Mouse (Mus musculus): Measurements from ENCODE around the gene Msh4. TPM values are rescaled to one million over a fixed set of nuclear protein-coding genes. Genes with fewer than 3 reads are reported as not detected.

The Msh4 gene
- polyA plus RNA-seq, 1 experiment from 2014 or later, result 0.11 TPM

GRCm38 (mm10) chr3:153818723-153819122 is 87.2 kb downstream of the Msh4 start:
- DNase-seq (ENCODE audit: low spot score), result no peak

GRCm38 (mm10) chr3:153817376-153817890 is 88.5 kb downstream of the Msh4 start:
- no peak for DNase-seq (ENCODE audit: low spot score)
- no peaks in the 10 kb centered on the region for H3K36me3 ChIP-seq (ENCODE audit: control insufficient read depth, insufficient read depth, low read length)
- no peak for ATAC-seq (replicated peaks; ENCODE audit: low FRiP score)
- no peak overlapping the region for H3K4me3 ChIP-seq (ENCODE audit: low read depth, low read length)
- no peak overlapping the region for H3K4me2 ChIP-seq (ENCODE audit: low read depth, low read length, severe bottlenecking)
- no peaks in the 10 kb centered on the region for H3K4me1 ChIP-seq (replicated peaks; ENCODE audit: control insufficient read depth, insufficient read depth, low read length)
- H3K9me3 ChIP-seq (ENCODE audit: control insufficient read depth, low read length), result no peaks in the 10 kb centered on the region
- H3K27me3 ChIP-seq (ENCODE audit: control insufficient read depth, insufficient read depth, low read length), result no peaks in the 10 kb centered on the region
- no peak overlapping the region for H3K9ac ChIP-seq (ENCODE audit: low read length)
- H3K27ac ChIP-seq (ENCODE audit: low read depth, low read length), result no peak overlapping the region
- 88% methylated on average over 9 of the region's 9 CpGs for WGBS

More at GRCm38 (mm10) chr3:153818723-153819122, 87.2 kb downstream of the Msh4 start:
- WGBS, result 94% methylated on average over 3 of the region's 3 CpGs
- Histone ChIP-seq H3K36me3 (ENCODE audit: control insufficient read depth, insufficient read depth, low read length) (no peaks in the 10 kb centered on the region), H3K4me3 (ENCODE audit: low read depth, low read length) (no peak overlapping the region), H3K4me1 (replicated peaks; ENCODE audit: control insufficient read depth, insufficient read depth, low read length) (no peaks in the 10 kb centered on the region), H3K27me3 (ENCODE audit: control insufficient read depth, insufficient read depth, low read length) (no peaks in the 10 kb centered on the region), H3K4me2 (ENCODE audit: low read depth, low read length, severe bottlenecking) (no peak overlapping the region), H3K27ac (ENCODE audit: low read depth, low read length) (no peak overlapping the region), H3K9ac (ENCODE audit: low read length) (no peak overlapping the region), H3K9me3 (ENCODE audit: control insufficient read depth, low read length) (no peaks in the 10 kb centered on the region)
- no peak for ATAC-seq (replicated peaks; ENCODE audit: low FRiP score)

- Histone ChIP-seq H3K27ac (ENCODE audit: low read depth, low read length) (no peak overlapping the region), H3K36me3 (ENCODE audit: control insufficient read depth, insufficient read depth, low read length) (no peaks in the 10 kb centered on the region), H3K9me3 (ENCODE audit: control insufficient read depth, low read length) (no peaks in the 10 kb centered on the region), H3K4me3 (ENCODE audit: low read depth, low read length) (no peak overlapping the region), H3K9ac (ENCODE audit: low read length) (no peak overlapping the region), H3K27me3 (ENCODE audit: control insufficient read depth, insufficient read depth, low read length) (no peaks in the 10 kb centered on the region), H3K4me1 (replicated peaks; ENCODE audit: control insufficient read depth, insufficient read depth, low read length) (no peaks in the 10 kb centered on the region), H3K4me2 (ENCODE audit: low read depth, low read length, severe bottlenecking) (no peak overlapping the region)
- WGBS, result 87% methylated on average over 8 of the region's 8 CpGs
- no peak for ATAC-seq (replicated peaks; ENCODE audit: low FRiP score)
- DNase-seq (ENCODE audit: low spot score), result no peak
Observed at GRCm38 (mm10) chr3:153814026-153814425, 91.9 kb downstream of the Msh4 start.

- ATAC-seq (replicated peaks; ENCODE audit: low FRiP score), result no peak
- 83% methylated on average over 13 of the region's 13 CpGs for WGBS
- no peaks in the 10 kb centered on the region for H3K36me3 ChIP-seq (ENCODE audit: control insufficient read depth, insufficient read depth, low read length)
Observed at GRCm38 (mm10) chr3:153808406-153808805, 97.5 kb downstream of the Msh4 start.

GRCm38 (mm10) chr3:153807444-153808149 is 98.3 kb downstream of the Msh4 start:
- 89% methylated on average over 9 of the region's 9 CpGs for WGBS

More at GRCm38 (mm10) chr3:153808406-153808805, 97.5 kb downstream of the Msh4 start:
- H3K4me3 ChIP-seq (ENCODE audit: low read depth, low read length), result no peak overlapping the region
- H3K27ac ChIP-seq (ENCODE audit: low read depth, low read length), result no peak overlapping the region
- no peak overlapping the region for H3K9ac ChIP-seq (ENCODE audit: low read length)
- no peak overlapping the region for H3K4me2 ChIP-seq (ENCODE audit: low read depth, low read length, severe bottlenecking)
- H3K9me3 ChIP-seq (ENCODE audit: control insufficient read depth, low read length), result no peaks in the 10 kb centered on the region
- DNase-seq (ENCODE audit: low spot score), result no peak
- no peaks in the 10 kb centered on the region; the same call in 1 of the 2 replicates for H3K4me1 ChIP-seq (replicated peaks; ENCODE audit: control insufficient read depth, insufficient read depth, low read length)
- no peaks in the 10 kb centered on the region for H3K27me3 ChIP-seq (ENCODE audit: control insufficient read depth, insufficient read depth, low read length)

More at GRCm38 (mm10) chr3:153807444-153808149, 98.3 kb downstream of the Msh4 start:
- Histone ChIP-seq H3K9me3 (ENCODE audit: control insufficient read depth, low read length) (no peaks in the 10 kb centered on the region), H3K27ac (ENCODE audit: low read depth, low read length) (no peak overlapping the region), H3K36me3 (ENCODE audit: control insufficient read depth, insufficient read depth, low read length) (no peaks in the 10 kb centered on the region), H3K4me3 (ENCODE audit: low read depth, low read length) (no peak overlapping the region), H3K4me1 (replicated peaks; ENCODE audit: control insufficient read depth, insufficient read depth, low read length) (no peaks in the 10 kb centered on the region; the same call in 1 of the 2 replicates), H3K4me2 (ENCODE audit: low read depth, low read length, severe bottlenecking) (no peak overlapping the region), H3K27me3 (ENCODE audit: control insufficient read depth, insufficient read depth, low read length) (no peaks in the 10 kb centered on the region), H3K9ac (ENCODE audit: low read length) (no peak overlapping the region)
- ATAC-seq (replicated peaks; ENCODE audit: low FRiP score) (no peak), DNase-seq (ENCODE audit: low spot score) (no peak)

Other genes starting within 250 kb of the Msh4 start
- gene St6galnac3, start 181.0 kb downstream of the Msh4 start, polyA plus RNA-seq (2014; fragmentation: Nextera tagmentation; extraction: Ambion mirVana), result 29.8 and 38.0 TPM in 2 replicates
- 0.29 and 0.47 TPM in 2 replicates for gene Asb17, start 61.9 kb downstream of the Msh4 start, polyA plus RNA-seq (2014; fragmentation: Nextera tagmentation; extraction: Ambion mirVana)
- gene Rabggtb, start 6.9 kb upstream of the Msh4 start, polyA plus RNA-seq (2014; fragmentation: Nextera tagmentation; extraction: Ambion mirVana), result 48.1 and 51.2 TPM in 2 replicates
- gene Acadm, start 38.5 kb upstream of the Msh4 start, polyA plus RNA-seq (2014; fragmentation: Nextera tagmentation; extraction: Ambion mirVana), result 40.6 and 44.0 TPM in 2 replicates
- 2.2 TPM in 2 replicates for gene Slc44a5, start 67.3 kb upstream of the Msh4 start, polyA plus RNA-seq (2014; fragmentation: Nextera tagmentation; extraction: Ambion mirVana)